Mouse (Mus musculus): ENCODE measurements at regions not wholly inside any gene's neighbourhood (a gene's known extent, or its start where the extent isn't known, plus 50 kb on each side); places are given as distances from the start of the nearest gene placed in this dataset.
A peak's percentile ranks its signal among the peaks of the same experiment; 100 is the strongest.

GRCm38 (mm10) chrX:11574354-11574753 lies 246.7 kb downstream of the H2al1j start:
- no peak for DNase-seq

DNA sequence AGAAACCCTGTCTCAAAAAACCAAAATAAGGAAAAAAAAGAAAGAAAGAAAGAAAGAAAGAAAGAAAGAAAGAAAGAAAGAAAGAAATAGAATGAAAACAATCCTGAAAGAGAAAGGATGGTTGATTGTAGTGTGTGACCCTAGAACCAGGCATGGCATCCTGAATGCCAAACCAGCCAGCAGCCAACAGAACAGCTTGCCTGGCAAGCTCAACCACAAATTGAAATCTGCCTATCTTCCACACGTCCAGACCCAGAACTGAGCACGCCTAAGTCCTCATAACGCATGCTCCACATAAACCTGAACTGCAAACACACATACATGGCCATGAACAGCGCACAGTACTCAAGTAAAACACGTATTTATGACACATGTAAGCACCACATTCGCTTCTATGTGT lies 247.9 kb downstream of the H2al1j start:
- no peak for DNase-seq

GRCm38 (mm10) chrX:11576287-11576686 lies 248.7 kb downstream of the H2al1j start:
- no peak for DNase-seq

DNA sequence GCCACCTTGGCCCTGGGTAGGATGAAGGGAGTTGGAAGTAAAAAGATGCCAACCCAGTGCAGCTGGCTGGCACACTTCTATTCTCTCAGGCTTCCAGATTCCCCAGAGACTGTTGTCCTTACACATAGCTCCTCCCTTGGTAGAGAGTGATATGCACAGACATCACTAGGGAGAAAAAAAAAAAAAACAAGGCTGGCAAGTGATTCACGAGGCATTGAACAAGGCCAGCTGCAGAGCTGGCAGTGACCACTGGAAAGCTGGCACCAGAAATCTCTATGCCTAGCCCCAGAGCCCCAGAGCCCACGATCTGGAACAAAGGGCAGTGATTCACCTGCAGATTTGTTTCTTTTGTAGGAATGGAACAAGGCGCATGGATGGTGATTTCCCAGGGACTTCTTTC lies 249.7 kb downstream of the H2al1j start:
- DNase-seq = no peak

GRCm38 (mm10) chrX:11585353-11585752 lies 257.7 kb downstream of the H2al1j start:
- no peak for DNase-seq

- no peak for DNase-seq
Measured at GRCm38 (mm10) chrX:11591391-11592187, 264.0 kb downstream of the H2al1j start.

- no peak for DNase-seq
Measured at GRCm38 (mm10) chrX:11594542-11594941, 266.9 kb downstream of the H2al1j start.

DNA sequence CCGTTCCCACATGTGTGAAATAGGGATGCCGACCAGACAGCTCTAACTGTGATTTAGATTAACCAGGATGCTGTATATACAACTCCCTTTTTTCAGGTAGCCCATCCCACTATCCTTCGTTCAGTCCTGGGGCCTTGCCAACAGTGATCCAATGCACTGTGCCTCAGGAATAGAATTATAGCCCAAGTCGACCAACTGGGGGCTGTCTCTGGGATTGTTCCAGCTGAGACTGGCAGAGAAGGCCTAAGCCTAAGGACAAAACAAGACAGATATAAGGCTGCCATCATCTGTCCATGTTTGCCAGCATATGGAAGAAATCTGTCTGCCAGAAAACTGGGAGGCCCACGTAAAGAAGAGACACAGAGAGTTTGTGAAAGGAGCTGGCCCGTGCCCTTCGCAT lies 269.9 kb downstream of the H2al1j start:
- DNase-seq = no peak

GRCm38 (mm10) chrX:11614237-11614636 lies 286.6 kb downstream of the H2al1j start:
- DNase-seq = no peak

GRCm38 (mm10) chrX:11621045-11621763 lies 293.6 kb downstream of the H2al1j start:
- no peak for DNase-seq

DNA sequence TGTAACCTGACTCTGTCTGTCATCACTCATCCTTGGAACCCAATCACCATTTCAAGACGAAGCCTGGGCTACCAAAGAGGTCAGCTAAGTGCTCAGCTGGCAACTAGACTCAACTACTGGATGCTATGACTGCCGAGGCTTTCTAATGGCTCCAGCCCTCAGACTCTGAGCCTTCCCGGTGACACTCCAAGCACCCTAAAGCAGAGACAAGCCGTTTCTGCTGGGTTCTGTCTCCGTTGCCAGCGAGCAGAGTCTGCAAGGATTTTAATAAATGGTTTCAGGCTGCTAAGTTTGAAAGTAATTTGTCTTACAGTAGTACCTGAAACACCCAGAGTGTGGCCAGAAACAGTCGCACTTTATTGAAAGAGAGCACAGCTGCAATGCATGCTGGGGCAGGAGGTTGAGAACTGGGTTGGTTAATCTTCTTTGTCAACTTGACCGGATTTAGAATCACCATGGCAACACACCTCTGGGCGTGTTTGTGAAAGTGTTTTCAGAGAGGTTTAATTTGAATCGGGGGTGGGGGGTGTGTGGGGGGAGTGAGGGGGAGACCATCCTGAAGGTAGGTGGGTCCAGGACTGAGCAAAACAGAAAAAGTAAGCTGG lies 298.8 kb downstream of the H2al1j start:
- no peak for DNase-seq

- no peak for DNase-seq
Measured at GRCm38 (mm10) chrX:11629362-11629761, 301.7 kb downstream of the H2al1j start.

- peak; percentile 13 for DNase-seq
Measured at GRCm38 (mm10) chrX:11629906-11630305, 302.3 kb downstream of the H2al1j start.

GRCm38 (mm10) chrX:11631186-11631913 lies 303.7 kb downstream of the H2al1j start:
- no peak for DNase-seq

GRCm38 (mm10) chrX:11632011-11632410 lies 304.4 kb downstream of the H2al1j start:
- no peak for DNase-seq

DNA sequence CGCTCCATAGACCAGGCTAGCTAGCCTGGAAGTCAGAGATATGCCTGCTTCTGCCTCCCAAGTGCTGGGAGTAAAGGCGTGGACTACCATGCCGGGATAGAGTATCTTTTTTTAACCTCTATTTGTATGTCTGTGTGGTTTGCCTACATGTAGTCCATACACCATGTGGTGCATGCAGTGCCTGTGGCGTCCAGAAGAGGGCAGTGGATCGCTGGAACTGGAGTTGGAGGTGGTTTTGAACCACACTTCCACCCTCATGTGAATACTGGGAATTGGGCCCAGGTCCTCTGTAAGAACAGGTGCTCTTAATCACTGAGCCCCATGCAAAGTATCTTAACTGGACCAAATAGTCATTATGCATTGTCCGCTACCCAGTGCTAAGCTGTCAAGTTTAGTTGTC lies 306.2 kb downstream of the H2al1j start:
- DNase-seq = no peak

GRCm38 (mm10) chrX:11644484-11644883 lies 316.9 kb downstream of the H2al1j start:
- DNase-seq = no peak

DNA sequence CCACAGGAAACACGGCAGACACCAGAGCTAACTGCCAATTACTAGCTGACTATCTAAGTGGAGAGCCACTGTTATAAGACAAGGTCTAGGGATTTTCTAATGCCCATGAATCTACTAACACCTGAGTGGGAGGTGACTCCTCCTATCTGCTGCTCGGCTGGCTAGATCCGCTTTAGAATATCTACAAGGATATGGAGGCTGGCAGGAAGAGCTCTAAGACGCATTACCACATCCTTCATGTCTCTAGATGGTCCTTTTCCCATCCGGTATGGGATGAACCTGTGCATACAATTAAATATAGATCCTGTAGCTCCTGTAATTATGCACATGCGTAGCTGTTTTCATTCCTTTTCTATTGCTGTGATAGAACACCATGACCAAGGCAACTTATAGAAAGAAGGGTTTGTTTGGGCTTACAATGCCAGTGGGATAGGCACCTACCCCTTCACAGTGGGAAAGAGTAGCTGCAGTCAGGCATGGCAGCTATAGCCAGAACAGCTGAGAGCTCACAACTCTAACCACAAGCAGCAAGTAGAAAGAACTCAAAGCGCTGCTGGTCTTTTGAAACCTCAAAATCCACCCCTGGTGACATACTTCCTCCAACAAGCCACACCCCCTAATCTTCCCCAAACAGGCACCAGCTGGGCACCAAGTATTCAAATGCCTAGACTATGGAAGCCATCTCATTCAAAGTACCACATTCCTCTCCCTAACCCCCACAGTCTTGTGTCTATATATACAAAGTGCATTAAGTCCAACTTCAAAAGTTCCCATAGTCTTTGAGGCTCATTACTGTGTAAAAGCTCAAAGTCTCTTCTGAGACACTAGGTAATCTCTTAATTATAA lies 319.3 kb downstream of the H2al1j start:
- no peak for DNase-seq

GRCm38 (mm10) chrX:11647527-11647836 lies 319.9 kb downstream of the H2al1j start:
- DNase-seq = no peak

DNA sequence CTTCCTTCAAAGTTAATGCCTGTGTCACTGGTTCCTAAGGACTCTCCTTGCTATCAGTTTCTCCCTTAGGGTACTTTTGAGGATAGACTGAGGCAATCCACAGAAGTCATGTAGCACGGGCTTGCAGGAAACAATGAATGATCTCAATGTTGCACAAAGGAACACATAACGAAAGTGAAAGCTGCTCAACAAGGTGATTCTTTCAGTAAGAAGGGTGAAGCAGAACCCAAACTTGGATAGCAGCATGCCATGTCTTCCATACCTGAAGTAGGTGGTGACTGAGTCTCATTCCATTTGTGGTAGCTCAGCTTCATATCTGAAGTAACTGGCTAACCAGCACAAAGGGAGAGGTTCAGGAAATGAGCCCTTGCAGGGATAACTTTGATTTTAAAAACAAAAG lies 325.7 kb downstream of the H2al1j start:
- DNase-seq = no peak

- DNase-seq = no peak
Measured at GRCm38 (mm10) chrX:11654976-11655375, 327.4 kb downstream of the H2al1j start.

DNA sequence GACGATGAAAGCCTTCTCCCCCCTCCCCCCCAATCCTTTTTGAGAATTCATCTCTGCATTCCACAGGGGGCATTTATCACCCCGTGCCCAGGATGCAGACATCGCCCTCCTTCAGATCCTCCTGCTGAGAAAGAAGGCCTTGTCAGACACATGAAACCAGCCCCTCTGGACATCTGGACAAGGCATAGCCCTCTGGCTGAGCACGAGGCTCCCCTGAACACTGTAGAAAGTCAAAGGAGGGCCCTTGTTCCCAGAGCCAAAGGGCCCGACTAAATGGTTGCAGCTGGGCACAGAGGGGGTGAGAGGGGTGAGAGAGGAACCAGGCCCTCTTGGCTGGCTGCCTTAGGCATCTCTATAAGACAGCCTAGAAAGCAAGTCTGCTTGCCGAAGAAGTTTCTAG lies 327.8 kb downstream of the H2al1j start:
- no peak for DNase-seq

Data from cerebellum, adult 8-10 months (tissue).